Mouse (Mus musculus) MN1 (cell line): ENCODE measurements at regions not wholly inside any gene's neighbourhood (a gene's known extent, or its start where the extent isn't known, plus 50 kb on each side); places are given as distances from the start of the nearest gene placed in this dataset.
"Not testable (repeated sequence)": the region's sequence is repeated elsewhere in the genome, so short reads cannot be mapped to it uniquely, and the experiment has no call there.

Source experiments
- DNase-seq: peaks from one replicate; pipeline ENCODE4 v3.0.0-alpha.2; 2016; ENCODE audit warnings: low spot score

DNA sequence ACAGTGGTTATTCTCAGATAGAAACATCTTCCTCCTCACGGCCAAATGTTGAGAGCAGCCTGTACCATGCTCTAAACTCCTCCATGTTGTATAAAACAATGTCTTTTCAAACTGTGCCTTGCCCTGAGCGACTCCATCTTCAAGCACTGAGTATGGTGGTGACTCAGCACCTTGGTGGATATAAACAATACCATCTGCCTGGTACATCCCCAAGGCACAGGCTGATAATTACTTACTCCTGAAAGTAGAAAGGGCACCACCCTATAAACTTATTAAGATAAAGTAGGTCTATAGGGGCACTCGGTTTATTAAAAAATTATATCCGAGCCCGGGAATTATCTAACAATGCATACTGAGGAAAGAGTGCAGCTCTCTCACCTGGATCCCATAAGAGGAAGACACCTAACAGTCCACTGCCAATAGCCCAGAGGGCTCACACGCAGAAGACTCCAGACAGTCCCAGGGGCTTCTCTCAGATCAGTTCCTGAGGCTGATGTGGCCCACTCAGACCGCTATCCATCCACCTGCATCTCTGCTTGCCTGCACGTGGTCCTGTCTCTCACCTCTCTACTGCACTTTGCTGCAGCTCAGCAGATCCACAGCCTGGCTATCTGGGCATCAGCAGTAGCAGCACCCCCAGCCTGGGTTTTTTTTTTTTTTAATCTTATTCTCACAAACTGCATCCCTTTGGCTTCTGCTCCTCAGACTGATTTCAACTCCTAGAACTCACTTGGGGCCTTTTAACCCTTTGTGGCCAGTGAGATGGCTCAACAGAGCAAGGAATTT is 109.7 kb upstream of the Dlg1 start:
- DNase-seq: no peak

- no peak for DNase-seq
Observed at GRCm38 (mm10) chr16:31560426-31560825, 102.8 kb upstream of the Dlg1 start.

DNA sequence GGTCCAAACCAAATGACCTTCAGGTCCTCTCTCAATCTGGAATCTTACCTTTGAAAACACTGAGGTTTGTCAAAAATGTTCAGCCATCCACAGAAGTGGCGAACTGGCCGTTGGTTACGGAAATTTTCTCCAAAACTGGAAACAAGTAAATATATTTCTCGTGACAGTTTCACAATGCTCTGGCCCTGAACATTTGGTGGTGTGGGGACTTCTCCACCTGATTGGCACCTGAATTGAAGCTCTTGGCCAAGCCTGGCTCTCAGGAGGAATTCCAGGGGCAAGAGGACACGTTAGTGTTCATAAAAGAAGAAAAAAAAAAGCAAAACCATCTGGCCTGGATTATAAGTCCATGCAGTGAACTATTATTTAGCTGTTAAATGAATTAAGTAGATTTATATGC is 98.3 kb upstream of the Dlg1 start:
- DNase-seq: no peak

- DNase-seq: no peak
Observed at GRCm38 (mm10) chr16:31568316-31568715, 94.9 kb upstream of the Dlg1 start.

DNA sequence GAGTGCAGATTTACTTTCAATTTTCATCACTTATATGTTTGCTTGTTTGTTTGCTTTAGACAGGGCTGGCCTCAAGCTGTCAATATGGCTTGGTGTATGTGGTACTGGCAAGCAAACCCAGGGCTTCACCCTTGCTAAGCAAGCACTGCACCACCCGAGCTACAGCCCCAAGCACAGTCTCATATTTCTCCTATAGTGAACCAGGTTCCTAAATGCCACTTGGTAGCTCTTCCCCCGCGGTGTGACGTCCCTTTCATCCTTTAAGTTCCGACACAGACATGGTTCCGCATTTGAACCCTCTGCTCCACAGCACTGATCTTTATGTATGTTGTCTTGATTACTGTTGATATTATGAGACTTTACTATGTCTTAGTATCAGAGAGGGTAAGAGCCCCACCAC is 93.4 kb upstream of the Dlg1 start:
- no peak for DNase-seq

- no peak for DNase-seq
Observed at GRCm38 (mm10) chr16:31570311-31571139, 92.7 kb upstream of the Dlg1 start.

DNA sequence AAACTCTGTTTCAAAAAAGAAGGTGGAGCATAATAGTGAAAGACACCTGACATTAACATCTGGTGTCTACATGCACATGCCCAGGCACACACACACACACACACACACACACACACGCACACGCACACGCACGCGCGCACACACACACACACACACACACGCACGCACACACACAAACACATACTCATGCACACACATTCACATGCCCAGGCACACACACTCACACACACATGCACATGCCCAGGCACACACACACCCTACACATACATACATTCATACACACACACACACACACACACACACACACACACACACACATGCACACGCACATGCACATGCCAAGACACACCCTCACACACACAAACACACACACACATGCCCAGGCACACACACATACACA is 89.4 kb upstream of the Dlg1 start:
- not testable (repeated sequence) for DNase-seq

GRCm38 (mm10) chr16:31575646-31576045 is 87.6 kb upstream of the Dlg1 start:
- not testable (repeated sequence) for DNase-seq

- DNase-seq: no peak
Observed at GRCm38 (mm10) chr16:31576422-31576821, 86.8 kb upstream of the Dlg1 start.

- no peak for DNase-seq
Observed at GRCm38 (mm10) chr16:31577347-31577746, 85.9 kb upstream of the Dlg1 start.

- DNase-seq: no peak
Observed at GRCm38 (mm10) chr16:31579318-31579717, 83.9 kb upstream of the Dlg1 start.

GRCm38 (mm10) chr16:31580779-31581178 is 82.5 kb upstream of the Dlg1 start:
- DNase-seq: no peak

DNA sequence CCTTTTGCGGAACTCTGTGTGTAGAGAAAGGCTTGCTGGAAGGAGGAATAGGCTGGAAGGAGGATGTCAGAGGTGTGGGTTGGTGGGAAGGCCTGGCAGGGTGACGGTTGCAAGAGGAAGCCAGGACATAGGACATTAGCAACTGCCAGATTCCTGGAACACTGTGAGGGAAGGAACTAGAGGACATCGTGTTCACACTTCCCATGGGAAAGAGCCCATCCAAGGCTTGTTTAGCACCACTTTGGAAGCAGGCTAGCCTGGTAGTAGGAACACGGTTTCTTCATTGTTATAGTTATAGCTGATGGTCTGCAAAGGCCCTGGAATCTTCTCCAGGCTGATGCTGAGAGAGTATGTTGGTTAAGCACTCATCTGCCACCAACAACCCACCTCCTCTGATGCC is 80.4 kb upstream of the Dlg1 start:
- no peak for DNase-seq

- peak; percentile 79 for DNase-seq
Observed at GRCm38 (mm10) chr16:31583627-31584026, 79.6 kb upstream of the Dlg1 start.

GRCm38 (mm10) chr16:31584216-31584823 is 78.9 kb upstream of the Dlg1 start:
- no peak for DNase-seq

GRCm38 (mm10) chr16:31587036-31587435 is 76.2 kb upstream of the Dlg1 start:
- DNase-seq: no peak

GRCm38 (mm10) chr16:31589576-31589975 is 73.7 kb upstream of the Dlg1 start:
- no peak for DNase-seq

GRCm38 (mm10) chr16:31591565-31591964 is 71.7 kb upstream of the Dlg1 start:
- DNase-seq: no peak

DNA sequence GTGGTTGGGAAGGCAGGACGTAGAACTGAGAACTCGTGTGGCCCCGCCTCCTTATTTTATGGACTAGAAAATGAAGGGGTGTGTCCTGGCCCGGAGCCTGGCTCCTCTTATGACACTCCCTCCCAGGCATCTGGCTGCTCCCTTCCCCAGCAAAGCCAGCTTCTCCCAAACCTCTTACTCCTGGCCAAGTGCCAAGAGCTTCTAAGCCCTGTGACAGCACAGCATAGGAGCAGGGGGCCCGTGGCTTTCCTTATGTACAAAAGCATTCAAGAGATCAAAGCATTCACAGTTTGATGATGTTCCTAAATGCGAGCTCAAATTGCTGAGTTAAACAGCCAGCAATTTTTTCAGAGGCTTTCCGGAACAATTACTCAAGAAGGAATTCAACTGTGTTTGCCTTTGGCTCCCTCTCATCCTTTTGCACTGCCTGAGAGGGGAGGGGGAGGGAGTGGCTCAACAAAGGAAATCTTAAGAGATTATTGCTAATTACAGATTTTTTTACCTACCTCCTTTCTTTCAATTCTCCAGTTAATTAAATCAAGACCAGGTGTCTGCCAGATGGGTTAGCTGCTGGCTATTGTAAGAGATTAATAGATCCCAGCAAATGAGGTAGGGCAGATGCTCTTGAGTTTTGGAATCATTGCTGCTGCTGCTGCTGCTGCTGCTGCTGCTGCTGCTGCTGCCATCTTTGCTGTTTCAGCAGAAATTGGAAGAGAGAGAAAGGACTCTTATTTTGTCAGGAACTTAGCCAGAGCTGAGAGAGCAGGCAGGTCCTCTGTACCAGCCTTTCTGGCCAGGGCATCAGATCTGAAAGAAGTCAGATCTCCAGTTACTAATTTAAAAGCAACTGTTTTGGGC is 71.0 kb upstream of the Dlg1 start:
- DNase-seq: peak; percentile 89

DNA sequence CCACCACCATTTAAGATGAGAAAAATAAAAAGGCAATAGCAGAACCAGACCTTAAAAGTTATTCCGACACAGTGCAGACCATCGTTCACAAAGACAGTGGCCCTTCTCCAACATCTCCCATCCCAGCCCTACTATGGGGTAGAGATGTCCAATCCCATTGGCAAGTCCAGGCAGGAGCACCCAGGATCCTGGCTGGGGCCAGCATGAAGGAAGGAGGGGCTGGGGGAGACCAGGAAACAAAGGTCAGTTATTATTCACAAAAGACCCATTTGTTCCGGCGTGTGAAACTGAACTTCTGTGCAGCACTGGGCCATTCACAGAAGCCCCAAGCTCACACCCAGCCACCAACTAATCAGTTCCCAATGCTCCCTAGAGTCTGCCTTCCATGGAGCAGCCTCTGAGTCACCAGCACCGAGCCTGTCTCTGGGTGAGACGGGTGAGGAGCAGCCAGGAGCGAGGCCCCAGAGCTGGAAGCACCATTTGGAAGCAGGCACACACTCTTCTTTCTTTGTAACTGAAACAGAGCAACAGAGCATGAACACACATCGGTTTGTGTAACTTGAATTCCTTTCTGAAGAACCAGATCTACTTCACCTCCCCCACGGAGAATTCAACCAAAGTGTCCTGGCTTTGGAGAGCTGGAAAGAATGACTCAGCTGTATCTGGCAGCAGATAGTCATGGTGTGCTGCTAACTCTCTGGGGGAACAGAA is 70.1 kb upstream of the Dlg1 start:
- DNase-seq: peak; percentile 75

DNA sequence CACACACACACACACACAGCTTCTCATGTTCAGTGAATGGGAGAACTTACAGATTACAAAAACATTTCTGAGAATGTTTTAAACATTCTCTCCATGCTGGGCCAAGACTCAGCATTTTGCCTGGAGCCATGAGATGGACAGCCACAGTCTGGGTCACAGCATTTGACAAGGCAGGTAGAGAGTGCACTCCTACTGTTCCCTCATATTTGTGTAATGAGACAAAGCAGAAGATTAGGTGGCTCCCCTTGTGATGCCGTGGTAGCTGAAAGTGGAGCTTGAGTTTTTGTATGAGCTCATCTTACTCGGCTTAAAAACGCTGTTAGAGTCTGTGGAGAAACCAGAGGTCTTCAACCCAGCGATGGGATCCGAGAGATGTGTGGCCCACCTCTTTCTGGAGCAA is 65.3 kb upstream of the Dlg1 start:
- no peak for DNase-seq
